Mouse (Mus musculus) lung, embryonic 16.5 days (tissue): ENCODE data around the gene Aff4. TPM values are rescaled to one million over a fixed set of nuclear protein-coding genes. Genes with fewer than 3 reads are reported as not detected.

Source experiments
- microRNA-seq: library from miRNA; unstranded; fragments of <30 nt; microRNA quantifications from one replicate; pipeline ENCODE4, GENCODE M21; 2016
- polyA plus RNA-seq: library from polyadenylated mRNA; unstranded; fragments of >200 nt; fragmentation: Nextera tagmentation; extraction: Ambion mirVana; gene quantifications from 2 replicates; pipeline ENCODE4 v1.2.1, GENCODE M21; 2015

The Aff4 gene
- polyA plus RNA-seq, 1 experiment from 2014 or later = 24.1 TPM

Small RNA genes lying within 50 kb of the gene (microRNA-seq; reads per million reads assigned to microRNA genes)
- gene Mir6920 = not detected

Other genes with a start within 250 kb of the Aff4 start
- 68.9 and 70.2 TPM in 2 replicates for gene Hspa4, start 50.4 kb upstream of the Aff4 start, polyA plus RNA-seq
- 21.9 and 23.2 TPM in 2 replicates for gene Zcchc10, start 26.2 kb upstream of the Aff4 start, polyA plus RNA-seq
- 1.0 TPM in 1 of 2 replicates, not detected in the other for gene Leap2, start 72.3 kb downstream of the Aff4 start, polyA plus RNA-seq
- gene Uqcrq, start 80.0 kb downstream of the Aff4 start, polyA plus RNA-seq = 479 and 495 TPM in 2 replicates
- gene Gdf9, start 80.2 kb downstream of the Aff4 start, polyA plus RNA-seq = 1.4 and 2.1 TPM in 2 replicates
- 0.06 TPM in 1 of 2 replicates, not detected in the other for gene Gm10447, start 106.3 kb downstream of the Aff4 start, polyA plus RNA-seq
- 1.9 and 2.8 TPM in 2 replicates for gene Shroom1, start 106.4 kb downstream of the Aff4 start, polyA plus RNA-seq
- gene Gm9837, start 119.6 kb downstream of the Aff4 start, polyA plus RNA-seq = not detected in 2 replicates
- not detected in 2 replicates for gene Gm9945, start 129.3 kb downstream of the Aff4 start, polyA plus RNA-seq
- 0.13 and 0.25 TPM in 2 replicates for gene Sowaha, start 129.4 kb downstream of the Aff4 start, polyA plus RNA-seq
- 23.6 and 27.1 TPM in 2 replicates for gene Sept8, start 168.4 kb downstream of the Aff4 start, polyA plus RNA-seq
- 65.9 and 68.8 TPM in 2 replicates for gene Kif3a, start 216.5 kb downstream of the Aff4 start, polyA plus RNA-seq